Mouse (Mus musculus) T-helper 1 cell (primary cell): ENCODE measurements around the gene Fgf22.

Experiments used
- in situ Hi-C: fragments of 300-600 bp; cut with MboI, MseI; formaldehyde crosslinking; loops from one replicate; pipeline ENCODE4 v1.15.1; 2025; ENCODE audit warnings: high pct_unique_total_duplicates

The Fgf22 gene

GRCm38 (mm10) chr10:79792339-79793040 is 37.6 kb downstream of the Fgf22 start:
- in situ Hi-C loops: loop anchor here (10.0 kb wide), 1 partner anchor 388 kb away; no protein-coding TSS in a partner anchor

GRCm38 (mm10) chr10:79793051-79793737 is 38.3 kb downstream of the Fgf22 start, which contains the start of gene Palm:
Gene Palm, plus strand, starts transcription at chr10:79793572.
- in situ Hi-C loops: loop anchor here (10.0 kb wide), 1 partner anchor 388 kb away; no protein-coding TSS in a partner anchor

GRCm38 (mm10) chr10:79793738-79794490 is 39.0 kb downstream of the Fgf22 start:
- in situ Hi-C loops: loop anchor here (10.0 kb wide), 1 partner anchor 389 kb away; no protein-coding TSS in a partner anchor

GRCm38 (mm10) chr10:79794491-79794931 is 39.6 kb downstream of the Fgf22 start:
- in situ Hi-C loops: loop anchor here (10.0 kb wide), 1 partner anchor 390 kb away; no protein-coding TSS in a partner anchor

- in situ Hi-C loops: loop anchor here (10.0 kb wide), 1 partner anchor 391 kb away; no protein-coding TSS in a partner anchor
These were observed 41.0 kb downstream of the Fgf22 start for GRCm38 (mm10) chr10:79795905-79796304.

GRCm38 (mm10) chr10:79797326-79797725 is 42.5 kb downstream of the Fgf22 start:
- in situ Hi-C loops: loop anchor here (10.0 kb wide), 1 partner anchor 393 kb away; no protein-coding TSS in a partner anchor

DNA sequence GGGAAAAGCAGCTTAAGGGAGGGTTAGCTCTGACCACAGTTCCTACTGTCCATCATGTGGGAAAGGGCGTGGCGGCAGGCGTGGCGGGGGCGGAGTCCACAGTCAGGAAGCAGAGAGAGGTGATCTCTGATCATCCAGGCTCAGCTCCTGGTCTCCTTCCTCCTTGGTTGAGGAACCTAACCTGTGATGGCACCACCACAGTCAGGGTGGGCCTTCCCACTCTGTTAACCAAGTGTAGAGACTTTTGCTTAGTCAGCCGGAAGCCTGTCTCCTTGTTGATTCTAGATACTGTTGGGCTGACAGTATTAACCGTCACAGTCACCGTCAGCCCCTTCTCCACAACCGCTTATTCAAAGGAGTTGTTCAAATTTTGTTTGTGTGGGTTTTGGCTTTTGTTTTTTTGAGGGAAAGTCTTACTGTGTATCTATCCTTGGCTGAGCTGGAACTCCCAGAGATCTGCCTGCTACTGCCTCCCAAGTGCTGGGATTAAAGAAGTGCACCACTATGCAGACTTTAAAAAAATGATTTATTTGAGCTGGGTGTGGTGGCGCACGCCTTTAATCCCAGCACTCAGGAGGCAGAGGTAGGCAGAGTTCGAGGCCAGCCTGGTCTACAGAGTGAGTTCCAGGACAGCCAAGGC is 43.5 kb downstream of the Fgf22 start:
- in situ Hi-C loops: loop anchor here (10.0 kb wide), 1 partner anchor 394 kb away; no protein-coding TSS in a partner anchor

DNA sequence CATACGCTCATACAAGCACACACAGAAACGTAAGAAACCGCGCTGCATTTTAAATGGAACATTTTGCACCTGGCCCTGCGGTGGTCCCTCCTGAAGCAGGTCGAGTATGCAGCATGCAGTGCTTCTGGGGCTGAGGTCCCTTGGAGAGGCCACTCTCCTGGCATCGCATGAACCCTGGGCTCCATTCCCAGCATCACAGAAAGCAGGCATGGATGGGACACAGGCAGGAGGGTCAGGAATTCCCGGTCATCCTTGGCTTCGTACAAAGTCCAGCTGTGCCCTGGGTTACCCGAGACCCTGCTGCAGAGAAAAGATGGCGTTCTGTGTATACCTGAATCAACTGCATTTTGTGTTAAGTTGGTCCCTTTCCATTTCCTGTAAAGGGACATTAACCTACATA is 45.6 kb downstream of the Fgf22 start:
- in situ Hi-C loops: no loop called here

DNA sequence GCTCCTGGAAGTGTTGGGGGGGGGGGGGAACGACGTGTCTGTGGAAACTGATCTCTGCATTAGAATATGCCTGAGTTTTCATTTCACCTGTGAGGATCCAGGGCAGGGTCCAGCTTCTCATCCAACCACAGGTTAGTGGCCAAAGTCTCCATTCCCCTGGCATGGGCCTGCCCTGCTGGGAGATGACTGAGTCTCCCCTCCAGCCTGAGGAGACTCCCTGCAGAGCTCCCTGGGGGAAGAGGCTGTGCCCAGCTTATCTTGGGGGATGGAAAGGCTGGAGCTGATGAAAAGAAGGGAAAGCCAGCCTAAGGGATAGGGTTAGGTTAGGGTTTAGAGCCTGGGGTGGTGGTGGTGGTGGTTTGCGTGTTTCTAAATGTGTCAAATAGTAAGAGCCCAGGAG is 47.0 kb downstream of the Fgf22 start:
- in situ Hi-C loops: no loop called here

GRCm38 (mm10) chr10:79802331-79802971 is 47.6 kb downstream of the Fgf22 start:
- in situ Hi-C loops: no loop called here

GRCm38 (mm10) chr10:79803716-79804323 is 48.9 kb downstream of the Fgf22 start:
- in situ Hi-C loops: no loop called here

- in situ Hi-C loops: no loop called here
These were observed 50.8 kb downstream of the Fgf22 start for GRCm38 (mm10) chr10:79805636-79806035.

GRCm38 (mm10) chr10:79806331-79806730 is 51.5 kb downstream of the Fgf22 start:
- in situ Hi-C loops: no loop called here

GRCm38 (mm10) chr10:79806972-79807371 is 52.1 kb downstream of the Fgf22 start:
- in situ Hi-C loops: no loop called here

- in situ Hi-C loops: no loop called here
These were observed 53.0 kb downstream of the Fgf22 start for GRCm38 (mm10) chr10:79807826-79808225.
